Mouse (Mus musculus): Measurements from ENCODE around the gene Abhd4. TPM values are rescaled to one million over a fixed set of nuclear protein-coding genes. Genes with fewer than 3 reads are reported as not detected.
A peak's percentile ranks its signal among the peaks of the same experiment; 100 is the strongest.

Gene Abhd4
- polyA plus RNA-seq, 1 experiment from 2014 or later = 22.6 TPM

DNA sequence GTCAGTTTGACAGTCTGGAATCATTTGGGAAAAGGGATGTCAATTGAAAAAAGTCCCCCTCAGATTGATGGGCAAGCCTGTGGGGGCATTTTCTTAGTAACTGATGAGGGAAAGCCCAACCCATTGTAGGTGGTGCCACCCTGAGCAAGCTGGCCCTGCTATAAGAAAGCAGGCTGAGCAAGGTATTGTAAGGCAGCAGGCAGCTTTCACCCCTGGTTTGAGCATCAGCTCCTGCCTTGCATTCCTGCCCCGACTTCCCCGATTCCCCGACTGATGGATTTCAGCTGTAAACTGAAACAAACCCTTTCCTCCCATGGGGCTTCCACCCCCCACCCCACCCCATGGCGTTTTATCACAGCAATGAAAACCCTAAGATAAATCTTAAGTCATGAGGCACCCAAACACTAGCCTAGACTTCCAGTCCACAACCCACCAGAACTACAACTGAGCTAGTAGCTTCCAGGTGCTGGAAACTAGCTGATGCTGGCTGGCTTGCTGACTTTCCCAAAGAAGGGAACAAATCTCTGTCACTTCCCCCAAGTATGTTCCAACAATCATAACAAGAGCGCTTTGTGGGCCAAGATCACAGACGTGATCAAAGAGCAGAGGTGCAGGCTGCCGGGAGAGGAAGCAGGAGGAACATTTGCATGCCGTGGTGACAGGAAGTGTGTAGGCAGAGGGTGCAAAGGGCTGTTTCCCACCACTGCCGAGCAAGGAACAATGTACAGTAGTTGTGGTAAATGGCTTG, 21.0 kb upstream of the Abhd4 start:
- H3K27me3 ChIP-seq (ENCODE audit: control insufficient read depth, insufficient read depth, low read depth, low read length) = no peaks in the 10 kb centered on the region
- ATAC-seq (ENCODE audit: low read depth) = peak; percentile 64
- peaks cover 5% of the 10 kb centered on the region for H3K36me3 ChIP-seq (ENCODE audit: control insufficient read depth, insufficient read depth)
- no peaks in the 10 kb centered on the region for H3K9me3 ChIP-seq (replicated peaks; ENCODE audit: control insufficient read depth, low read length)
- no peak overlapping the region for H3K4me3 ChIP-seq (ENCODE audit: low read depth, low read length)
- H3K4me1 ChIP-seq (ENCODE audit: control insufficient read depth, low read depth, low read length) = peaks cover 22% of the 10 kb centered on the region
- peak overlapping the region; percentile 60 for H3K27ac ChIP-seq (ENCODE audit: low read length)
- H3K4me2 ChIP-seq (ENCODE audit: low read depth, low read length) = peak overlapping the region; percentile 27; the same call in 1 of the 2 replicates
- no peak overlapping the region for H3K9ac ChIP-seq (ENCODE audit: low read depth, low read length)
- WGBS (ENCODE audit: insufficient replicate concordance) = 9% methylated on average over 9 of the region's 9 CpGs

- Histone ChIP-seq H3K9me3 (replicated peaks; ENCODE audit: control insufficient read depth, low read length) (no peaks in the 10 kb centered on the region), H3K36me3 (ENCODE audit: control insufficient read depth, insufficient read depth) (peaks cover 5% of the 10 kb centered on the region), H3K9ac (ENCODE audit: low read depth, low read length) (no peak overlapping the region), H3K4me3 (ENCODE audit: low read depth, low read length) (no peak overlapping the region), H3K4me1 (ENCODE audit: control insufficient read depth, low read depth, low read length) (peaks cover 17% of the 10 kb centered on the region), H3K4me2 (ENCODE audit: low read depth, low read length) (0 out of 2 replicates have a peak overlapping the region, but pooled peaks have one; percentile 27), H3K27ac (ENCODE audit: low read length) (peak overlapping the region; percentile 37; the same call in 1 of the 2 replicates), H3K27me3 (ENCODE audit: control insufficient read depth, insufficient read depth, low read depth, low read length) (no peaks in the 10 kb centered on the region)
- no peak for ATAC-seq (ENCODE audit: low read depth)
- 53% methylated on average over 16 of the region's 16 CpGs for WGBS (ENCODE audit: insufficient replicate concordance)
These were observed 20.3 kb upstream of the Abhd4 start for GRCm38 (mm10) chr14:54233559-54234143.

DNA sequence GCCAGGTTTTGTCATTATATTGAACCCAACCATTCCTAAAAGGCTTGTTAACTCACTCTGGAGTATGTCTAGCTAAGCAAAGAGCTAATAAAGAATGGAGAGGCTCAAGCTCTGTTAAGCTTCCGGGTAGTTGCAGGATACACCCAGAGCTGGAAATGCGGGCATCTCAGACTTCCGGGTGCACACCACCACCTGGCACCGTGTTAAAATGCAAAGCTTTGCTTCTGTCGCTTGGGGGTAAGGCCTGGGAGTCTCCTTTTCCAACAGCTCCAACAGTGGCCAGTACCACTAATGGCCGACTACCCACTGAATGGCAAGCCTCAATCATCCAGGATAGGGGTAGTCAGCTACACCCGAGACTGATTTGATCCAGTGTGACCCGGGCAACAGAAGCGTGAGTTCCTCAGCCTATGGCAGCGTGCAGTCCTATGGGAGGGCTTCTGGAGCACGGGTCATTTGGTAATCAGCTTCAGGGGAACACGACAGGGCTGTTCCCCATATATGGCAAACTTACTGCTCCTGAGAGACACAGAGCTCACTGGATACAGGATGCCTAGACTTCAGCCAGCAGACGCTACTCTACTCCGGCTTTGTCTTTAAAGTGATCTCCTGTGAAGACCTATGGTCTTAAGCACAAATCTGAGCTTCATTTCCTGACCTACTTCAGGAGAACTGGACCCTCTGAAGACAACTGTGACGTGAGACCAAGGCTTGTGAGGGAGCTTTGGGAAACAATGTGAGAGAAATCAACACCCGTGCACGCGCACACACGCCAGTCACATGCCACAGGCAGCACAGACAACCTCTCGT, 19.6 kb upstream of the Abhd4 start:
- ATAC-seq (ENCODE audit: low read depth) = no peak
- 79% methylated on average over 20 of the region's 20 CpGs for WGBS (ENCODE audit: insufficient replicate concordance)
- Histone ChIP-seq H3K9me3 (replicated peaks; ENCODE audit: control insufficient read depth, low read length) (no peaks in the 10 kb centered on the region), H3K9ac (ENCODE audit: low read depth, low read length) (no peak overlapping the region), H3K27ac (ENCODE audit: low read length) (no peak overlapping the region), H3K4me3 (ENCODE audit: low read depth, low read length) (no peak overlapping the region), H3K4me2 (ENCODE audit: low read depth, low read length) (no peak overlapping the region), H3K4me1 (ENCODE audit: control insufficient read depth, low read depth, low read length) (peaks cover 17% of the 10 kb centered on the region), H3K36me3 (ENCODE audit: control insufficient read depth, insufficient read depth) (peaks cover 5% of the 10 kb centered on the region), H3K27me3 (ENCODE audit: control insufficient read depth, insufficient read depth, low read depth, low read length) (no peaks in the 10 kb centered on the region)

- H3K4me2 ChIP-seq (ENCODE audit: low read depth, low read length) = no peak overlapping the region
- H3K9ac ChIP-seq (ENCODE audit: low read depth, low read length) = no peak overlapping the region
- peaks cover 5% of the 10 kb centered on the region for H3K36me3 ChIP-seq (ENCODE audit: control insufficient read depth, insufficient read depth)
- H3K4me1 ChIP-seq (ENCODE audit: control insufficient read depth, low read depth, low read length) = peaks cover 17% of the 10 kb centered on the region
- H3K4me3 ChIP-seq (ENCODE audit: low read depth, low read length) = no peak overlapping the region
- H3K27ac ChIP-seq (ENCODE audit: low read length) = no peak overlapping the region
- 78% methylated on average over 5 of the region's 5 CpGs for WGBS (ENCODE audit: insufficient replicate concordance)
- H3K9me3 ChIP-seq (replicated peaks; ENCODE audit: control insufficient read depth, low read length) = no peaks in the 10 kb centered on the region
- H3K27me3 ChIP-seq (ENCODE audit: control insufficient read depth, insufficient read depth, low read depth, low read length) = no peaks in the 10 kb centered on the region
- no peak for ATAC-seq (ENCODE audit: low read depth)
These were observed 18.0 kb upstream of the Abhd4 start for GRCm38 (mm10) chr14:54235825-54236540.

DNA sequence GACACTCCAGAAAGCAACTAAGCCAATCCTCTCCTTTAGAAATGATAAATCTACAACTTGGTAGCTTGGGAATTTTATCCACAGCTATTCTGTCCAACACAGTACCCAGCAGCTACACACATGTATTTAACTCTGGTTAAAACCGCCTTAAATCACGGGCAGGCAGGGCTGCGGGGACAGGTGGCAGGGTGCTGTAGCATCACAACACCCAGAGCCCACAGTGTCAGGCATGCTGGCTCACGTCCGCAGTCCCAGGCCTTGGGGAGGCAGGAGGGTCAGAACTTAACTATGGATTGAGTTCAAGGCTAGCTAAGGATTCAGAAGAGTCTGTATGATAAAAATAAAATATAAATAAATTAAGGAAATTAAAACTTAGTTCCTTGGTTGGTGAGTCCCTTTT, 17.1 kb upstream of the Abhd4 start:
- no peak overlapping the region for H3K9ac ChIP-seq (ENCODE audit: low read depth, low read length)
- peaks cover 16% of the 10 kb centered on the region for H3K4me1 ChIP-seq (ENCODE audit: control insufficient read depth, low read depth, low read length)
- 80% methylated on average over 5 of the region's 5 CpGs for WGBS (ENCODE audit: insufficient replicate concordance)
- H3K27ac ChIP-seq (ENCODE audit: low read length) = no peak overlapping the region
- no peak for ATAC-seq (ENCODE audit: low read depth)
- no peaks in the 10 kb centered on the region for H3K9me3 ChIP-seq (replicated peaks; ENCODE audit: control insufficient read depth, low read length)
- no peak overlapping the region for H3K4me2 ChIP-seq (ENCODE audit: low read depth, low read length)
- no peaks in the 10 kb centered on the region for H3K27me3 ChIP-seq (ENCODE audit: control insufficient read depth, insufficient read depth, low read depth, low read length)
- H3K36me3 ChIP-seq (ENCODE audit: control insufficient read depth, insufficient read depth) = peaks cover 11% of the 10 kb centered on the region
- H3K4me3 ChIP-seq (ENCODE audit: low read depth, low read length) = no peak overlapping the region

DNA sequence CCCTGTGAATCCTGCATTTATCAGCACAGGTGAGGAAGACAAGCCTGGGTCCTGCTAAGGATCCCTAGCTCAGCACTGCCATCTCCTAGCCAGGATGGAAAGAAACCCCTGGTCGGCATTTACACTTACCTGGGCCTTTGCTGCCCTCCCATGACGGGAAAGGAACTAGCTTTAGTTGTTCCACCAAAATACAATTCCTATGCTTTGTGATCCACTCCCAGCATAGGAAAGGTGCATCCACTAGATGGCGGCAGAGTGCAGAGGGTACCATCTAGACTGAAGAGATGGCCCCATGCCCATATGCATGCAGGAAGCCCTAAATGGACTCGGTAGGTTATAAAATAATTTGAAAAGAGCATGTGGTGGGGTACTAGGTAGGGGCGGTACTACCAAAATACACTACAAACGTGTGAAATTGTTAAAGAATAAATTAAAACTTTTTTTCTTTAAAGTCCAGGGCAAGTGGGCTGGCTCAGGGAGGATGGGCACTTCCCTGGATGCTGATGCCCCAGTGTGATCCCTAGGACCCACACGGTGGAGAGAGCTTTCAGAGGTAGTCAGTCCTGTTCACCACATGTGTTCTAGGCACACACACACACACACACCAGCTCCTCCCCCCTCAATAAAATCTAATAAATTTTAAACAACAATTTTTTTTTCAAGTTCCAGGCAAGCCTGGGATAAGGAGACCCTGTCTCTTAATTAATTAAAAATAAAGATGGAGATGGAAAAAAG, 14.8 kb upstream of the Abhd4 start:
- peaks cover 20% of the 10 kb centered on the region for H3K36me3 ChIP-seq (ENCODE audit: control insufficient read depth, insufficient read depth)
- no peak overlapping the region for H3K9ac ChIP-seq (ENCODE audit: low read depth, low read length)
- no peak overlapping the region for H3K4me3 ChIP-seq (ENCODE audit: low read depth, low read length)
- H3K9me3 ChIP-seq (replicated peaks; ENCODE audit: control insufficient read depth, low read length) = no peaks in the 10 kb centered on the region
- ATAC-seq (ENCODE audit: low read depth) = peak; percentile 59
- H3K4me1 ChIP-seq (ENCODE audit: control insufficient read depth, low read depth, low read length) = no peaks in the 10 kb centered on the region
- no peak overlapping the region for H3K4me2 ChIP-seq (ENCODE audit: low read depth, low read length)
- no peak overlapping the region for H3K27ac ChIP-seq (ENCODE audit: low read length)
- H3K27me3 ChIP-seq (ENCODE audit: control insufficient read depth, insufficient read depth, low read depth, low read length) = no peaks in the 10 kb centered on the region
- 19% methylated on average over 7 of the region's 7 CpGs for WGBS (ENCODE audit: insufficient replicate concordance)

DNA sequence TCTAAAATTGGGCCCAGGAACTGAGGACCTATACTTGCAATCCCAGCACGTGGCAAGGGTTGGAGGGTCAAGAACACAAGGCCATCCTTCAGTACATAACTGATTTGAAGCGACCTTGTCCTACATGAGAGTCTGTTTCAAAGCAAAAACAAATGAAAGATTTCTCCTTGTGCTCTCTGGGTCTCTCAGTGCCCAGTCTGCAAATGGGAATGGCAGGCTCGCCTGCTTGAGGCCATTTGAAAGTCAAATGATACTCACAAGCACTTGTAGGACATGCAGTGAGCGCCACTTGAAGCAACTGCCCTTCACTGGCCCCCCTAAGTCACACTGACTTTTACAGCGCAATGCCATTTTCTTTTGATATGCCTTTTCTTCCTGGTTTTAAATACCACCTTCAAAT, 13.4 kb upstream of the Abhd4 start:
- Histone ChIP-seq H3K4me3 (ENCODE audit: low read depth, low read length) (no peak overlapping the region), H3K4me2 (ENCODE audit: low read depth, low read length) (no peak overlapping the region), H3K9me3 (replicated peaks; ENCODE audit: control insufficient read depth, low read length) (no peaks in the 10 kb centered on the region), H3K9ac (ENCODE audit: low read depth, low read length) (no peak overlapping the region), H3K4me1 (ENCODE audit: control insufficient read depth, low read depth, low read length) (no peaks in the 10 kb centered on the region), H3K27ac (ENCODE audit: low read length) (no peak overlapping the region), H3K27me3 (ENCODE audit: control insufficient read depth, insufficient read depth, low read depth, low read length) (no peaks in the 10 kb centered on the region), H3K36me3 (ENCODE audit: control insufficient read depth, insufficient read depth) (peaks cover 15% of the 10 kb centered on the region)
- ATAC-seq (ENCODE audit: low read depth) = no peak
- WGBS (ENCODE audit: insufficient replicate concordance) = 73% methylated on average over 5 of the region's 5 CpGs

DNA sequence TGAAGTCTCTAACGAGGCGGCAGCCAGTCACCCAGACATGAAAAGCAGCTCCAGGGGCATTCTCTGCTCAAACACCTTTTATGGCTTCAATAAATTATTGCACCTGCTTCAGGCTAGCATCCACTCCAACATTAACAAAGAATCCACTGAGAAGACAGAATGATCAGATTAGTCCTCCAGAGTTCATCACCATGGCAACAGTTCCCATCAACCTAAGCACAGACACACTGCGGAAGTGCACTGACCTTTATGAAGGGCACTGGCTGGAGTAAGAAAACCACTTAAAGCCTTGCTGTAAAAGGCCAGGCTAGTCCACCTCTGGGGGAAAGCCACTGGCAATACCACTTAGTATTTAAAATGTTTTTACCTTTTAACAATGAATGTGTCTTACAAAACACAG, 9.8 kb upstream of the Abhd4 start:
- no peaks in the 10 kb centered on the region for H3K9me3 ChIP-seq (replicated peaks; ENCODE audit: control insufficient read depth, low read length)
- H3K9ac ChIP-seq (ENCODE audit: low read depth, low read length) = no peak overlapping the region
- no peak for ATAC-seq (ENCODE audit: low read depth)
- H3K4me3 ChIP-seq (ENCODE audit: low read depth, low read length) = no peak overlapping the region
- peaks cover 4% of the 10 kb centered on the region for H3K4me1 ChIP-seq (ENCODE audit: control insufficient read depth, low read depth, low read length)
- H3K4me2 ChIP-seq (ENCODE audit: low read depth, low read length) = no peak overlapping the region
- H3K27ac ChIP-seq (ENCODE audit: low read length) = no peak overlapping the region
- H3K27me3 ChIP-seq (ENCODE audit: control insufficient read depth, insufficient read depth, low read depth, low read length) = no peaks in the 10 kb centered on the region
- H3K36me3 ChIP-seq (ENCODE audit: control insufficient read depth, insufficient read depth) = peaks cover 14% of the 10 kb centered on the region
- WGBS (ENCODE audit: insufficient replicate concordance) = 68% methylated on average over 3 of the region's 3 CpGs
